Mouse (Mus musculus): ENCODE data around the gene Kif9. TPM values are rescaled to one million over a fixed set of nuclear protein-coding genes. Genes with fewer than 3 reads are reported as not detected.

Gene Kif9
- polyA plus RNA-seq, 1 experiment from 2014 or later: 4.1 TPM

DNA sequence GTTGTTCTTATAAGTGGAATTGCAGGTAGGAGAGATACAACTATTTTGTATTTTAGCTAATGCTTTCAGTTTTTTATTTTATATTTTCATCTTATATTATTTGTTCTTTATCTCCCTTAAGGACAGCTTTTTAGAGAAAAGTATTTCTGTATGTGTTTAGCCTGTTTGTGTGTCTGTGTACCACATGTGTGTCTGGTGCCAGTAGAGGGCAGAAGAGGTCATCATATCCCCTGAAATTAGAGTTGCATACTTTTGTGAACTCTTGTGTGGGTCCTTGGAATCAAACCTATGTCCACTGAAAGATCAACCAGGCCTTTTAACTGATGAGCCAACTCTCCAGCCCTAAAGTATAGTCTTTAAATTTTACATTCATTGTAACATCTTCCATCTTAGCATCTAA lies 91.6 kb downstream of the Kif9 start:
- peaks cover 90% of the 10 kb centered on the region for H3K36me3 ChIP-seq (ENCODE audit: control insufficient read depth, insufficient read depth, low read length)
- H3K9ac ChIP-seq (ENCODE audit: low read depth, low read length): no peak overlapping the region
- H3K27me3 ChIP-seq (replicated peaks; ENCODE audit: control insufficient read depth, insufficient read depth, low read length): no peaks in the 10 kb centered on the region
- no peak overlapping the region for H3K4me3 ChIP-seq (ENCODE audit: low read depth, low read length)
- DNase-seq (ENCODE audit: low spot score) (no peak), ATAC-seq (ENCODE audit: low read depth) (no peak)
- no peaks in the 10 kb centered on the region for H3K9me3 ChIP-seq (ENCODE audit: control insufficient read depth, low read length)
- no peaks in the 10 kb centered on the region for H3K4me1 ChIP-seq (ENCODE audit: control insufficient read depth, insufficient read depth, low read length)
- no peak overlapping the region for H3K27ac ChIP-seq (replicated peaks; ENCODE audit: low read depth, low read length)
- H3K4me2 ChIP-seq (ENCODE audit: low read depth, low read length): no peak overlapping the region

Other genes with a start within 250 kb of the Kif9 start
- gene Cspg5, start 233.2 kb upstream of the Kif9 start, polyA plus RNA-seq (2014; fragmentation: Nextera tagmentation; extraction: Ambion mirVana): 8.3 and 9.6 TPM in 2 replicates
- gene Elp6, start 171.8 kb upstream of the Kif9 start, polyA plus RNA-seq (2014; fragmentation: Nextera tagmentation; extraction: Ambion mirVana): 17.7 and 21.5 TPM in 2 replicates
- gene Scap, start 143.7 kb upstream of the Kif9 start, polyA plus RNA-seq (2014; fragmentation: Nextera tagmentation; extraction: Ambion mirVana): 30.3 and 33.0 TPM in 2 replicates
- 15.3 and 16.6 TPM in 2 replicates for gene Ptpn23, start 68.7 kb upstream of the Kif9 start, polyA plus RNA-seq (2014; fragmentation: Nextera tagmentation; extraction: Ambion mirVana)
- 7.4 and 10.8 TPM in 2 replicates for gene Ngp, start 57.2 kb upstream of the Kif9 start, polyA plus RNA-seq (2014; fragmentation: Nextera tagmentation; extraction: Ambion mirVana)
- 9.4 and 10.1 TPM in 2 replicates for gene Klhl18, start 264 bp upstream of the Kif9 start, polyA plus RNA-seq (2014; fragmentation: Nextera tagmentation; extraction: Ambion mirVana)
- gene Setd2, start 55.6 kb downstream of the Kif9 start, polyA plus RNA-seq (2014; fragmentation: Nextera tagmentation; extraction: Ambion mirVana): 48.5 and 48.8 TPM in 2 replicates
- gene Nradd, start 147.5 kb downstream of the Kif9 start, polyA plus RNA-seq (2014; fragmentation: Nextera tagmentation; extraction: Ambion mirVana): 21.2 and 30.4 TPM in 2 replicates
- 2.0 and 3.6 TPM in 2 replicates for gene Nbeal2, start 177.2 kb downstream of the Kif9 start, polyA plus RNA-seq (2014; fragmentation: Nextera tagmentation; extraction: Ambion mirVana)
- 104 and 107 TPM in 2 replicates for gene Ccdc12, start 179.5 kb downstream of the Kif9 start, polyA plus RNA-seq (2014; fragmentation: Nextera tagmentation; extraction: Ambion mirVana)

Data from embryonic facial prominence, embryonic 14.5 days (tissue).